Mouse (Mus musculus): Measurements from ENCODE around the gene Lin52. TPM values are rescaled to one million over a fixed set of nuclear protein-coding genes. Genes with fewer than 3 reads are reported as not detected.

The Lin52 gene
- polyA plus RNA-seq, 1 experiment from 2014 or later = 28.4 TPM

GRCm38 (mm10) chr12:84581285-84581684 lies 130.1 kb downstream of the Lin52 start:
- Histone ChIP-seq H3K4me1 (peaks cover 7% of the 10 kb centered on the region), H3K27ac (replicated peaks) (no peak overlapping the region), H3K9me3 (peaks cover 7% of the 10 kb centered on the region; the same call in 1 of the 2 replicates), H3K36me3 (replicated peaks) (no peaks in the 10 kb centered on the region), H3K4me3 (no peak overlapping the region), H3K27me3 (replicated peaks; ENCODE audit: low read depth, poor library complexity, severe bottlenecking) (peaks cover 14% of the 10 kb centered on the region)
- WGBS = 96% methylated on average over 2 of the region's 2 CpGs
- DNase-seq (ENCODE audit: low spot score) = no peak

- H3K9me3 ChIP-seq = no peaks in the 10 kb centered on the region
- H3K4me3 ChIP-seq = peak overlapping the region; percentile 68
- H3K36me3 ChIP-seq (replicated peaks) = no peaks in the 10 kb centered on the region
- WGBS = under 1% methylated on average over 54 of the region's 54 CpGs
- H3K4me1 ChIP-seq = peaks cover 18% of the 10 kb centered on the region
- peaks cover 40% of the 10 kb centered on the region for H3K27me3 ChIP-seq (replicated peaks; ENCODE audit: low read depth, poor library complexity, severe bottlenecking)
- DNase-seq (ENCODE audit: low spot score) = peak; percentile 95
- no peak overlapping the region; the same call in 1 of the 2 replicates for H3K27ac ChIP-seq (replicated peaks)
Measured at GRCm38 (mm10) chr12:84589825-84590761, 138.9 kb downstream of the Lin52 start.

Other genes starting within 250 kb of the Lin52 start
- gene Elmsan1, start 232.5 kb upstream of the Lin52 start, polyA plus RNA-seq (2016; fragmentation: Nextera tagmentation; extraction: Ambion mirVana) = 7.3 and 8.2 TPM in 2 replicates
- 16.5 and 16.6 TPM in 2 replicates for gene Ptgr2, start 166.2 kb upstream of the Lin52 start, polyA plus RNA-seq (2016; fragmentation: Nextera tagmentation; extraction: Ambion mirVana)
- 116 and 119 TPM in 2 replicates for gene Zfp410, start 134.6 kb upstream of the Lin52 start, polyA plus RNA-seq (2016; fragmentation: Nextera tagmentation; extraction: Ambion mirVana)
- gene Coq6, start 89.8 kb upstream of the Lin52 start, polyA plus RNA-seq (2016; fragmentation: Nextera tagmentation; extraction: Ambion mirVana) = 44.8 and 44.9 TPM in 2 replicates
- 4.0 and 4.7 TPM in 2 replicates for gene Fam161b, start 89.6 kb upstream of the Lin52 start, polyA plus RNA-seq (2016; fragmentation: Nextera tagmentation; extraction: Ambion mirVana)
- gene Entpd5, start 42.4 kb upstream of the Lin52 start, polyA plus RNA-seq (2016; fragmentation: Nextera tagmentation; extraction: Ambion mirVana) = 8.1 and 10.0 TPM in 2 replicates
- 0.49 and 0.80 TPM in 2 replicates for gene Bbof1, start 42.4 kb upstream of the Lin52 start, polyA plus RNA-seq (2016; fragmentation: Nextera tagmentation; extraction: Ambion mirVana)
- gene Rnf113a2, start 34.2 kb upstream of the Lin52 start, polyA plus RNA-seq (2016; fragmentation: Nextera tagmentation; extraction: Ambion mirVana) = 23.3 and 24.6 TPM in 2 replicates
- 16.0 and 18.2 TPM in 2 replicates for gene Aldh6a1, start 418 bp upstream of the Lin52 start, polyA plus RNA-seq (2016; fragmentation: Nextera tagmentation; extraction: Ambion mirVana)
- gene Vsx2, start 118.3 kb downstream of the Lin52 start, polyA plus RNA-seq (2016; fragmentation: Nextera tagmentation; extraction: Ambion mirVana) = 2.8 and 3.2 TPM in 2 replicates
- 12.7 and 13.6 TPM in 2 replicates for gene Abcd4, start 166.0 kb downstream of the Lin52 start, polyA plus RNA-seq (2016; fragmentation: Nextera tagmentation; extraction: Ambion mirVana)
- gene Vrtn, start 189.6 kb downstream of the Lin52 start, polyA plus RNA-seq (2016; fragmentation: Nextera tagmentation; extraction: Ambion mirVana) = not detected in 2 replicates
- not detected in 2 replicates for gene Syndig1l, start 247.4 kb downstream of the Lin52 start, polyA plus RNA-seq (2016; fragmentation: Nextera tagmentation; extraction: Ambion mirVana)